Mouse (Mus musculus): ENCODE measurements around the gene 5430427O19Rik. TPM values are rescaled to one million over a fixed set of nuclear protein-coding genes. Genes with fewer than 3 reads are reported as not detected.

5430427O19Rik gene
- polyA plus RNA-seq (2017; shearing (Covaris generic)), result 1 to 10 TPM; 2.8 to 3.0 TPM

- peak; percentile 15 for ATAC-seq
Measured at GRCm38 (mm10) chrX:85869914-85870483, at the start of gene 5430427O19Rik. Gene 5430427O19Rik, plus strand, starts transcription at chrX:85870354.

- no peak for ATAC-seq
Measured at GRCm38 (mm10) chrX:85827719-85828453, 42.3 kb upstream of the 5430427O19Rik start.

GRCm38 (mm10) chrX:85829000-85829399 is 41.2 kb upstream of the 5430427O19Rik start:
- no peak for ATAC-seq

GRCm38 (mm10) chrX:85839174-85839573 is 31.0 kb upstream of the 5430427O19Rik start:
- ATAC-seq, result peak; percentile 96

GRCm38 (mm10) chrX:85855938-85856337 is 14.2 kb upstream of the 5430427O19Rik start:
- ATAC-seq, result no peak

GRCm38 (mm10) chrX:85857169-85857568 is 13.0 kb upstream of the 5430427O19Rik start:
- ATAC-seq, result no peak

GRCm38 (mm10) chrX:85868079-85868478 is 2.1 kb upstream of the 5430427O19Rik start:
- ATAC-seq, result peak; percentile 68

- ATAC-seq, result no peak
Measured at GRCm38 (mm10) chrX:85871371-85872056, 1.4 kb downstream of the 5430427O19Rik start.

GRCm38 (mm10) chrX:85874367-85874766 is 4.2 kb downstream of the 5430427O19Rik start:
- ATAC-seq, result no peak

GRCm38 (mm10) chrX:85875951-85876350 is 5.8 kb downstream of the 5430427O19Rik start:
- no peak for ATAC-seq

GRCm38 (mm10) chrX:85877747-85878146 is 7.6 kb downstream of the 5430427O19Rik start:
- no peak for ATAC-seq

GRCm38 (mm10) chrX:85878293-85878692 is 8.1 kb downstream of the 5430427O19Rik start:
- ATAC-seq, result no peak

GRCm38 (mm10) chrX:85879198-85879977 is 9.2 kb downstream of the 5430427O19Rik start:
- peak; percentile 76 for ATAC-seq

GRCm38 (mm10) chrX:85886651-85887050 is 16.5 kb downstream of the 5430427O19Rik start:
- no peak for ATAC-seq

- no peak for ATAC-seq
Measured at GRCm38 (mm10) chrX:85901195-85901594, 31.0 kb downstream of the 5430427O19Rik start.

- ATAC-seq, result peak; percentile 88
Measured at GRCm38 (mm10) chrX:85919034-85919433, 48.9 kb downstream of the 5430427O19Rik start.

- no peak for ATAC-seq
Measured at GRCm38 (mm10) chrX:85932991-85933390, 62.8 kb downstream of the 5430427O19Rik start.

Other genes starting within 250 kb of the 5430427O19Rik start
- gene Gk, start 93.5 kb upstream of the 5430427O19Rik start, polyA plus RNA-seq (2017; shearing (Covaris generic)), result 1 to 10 TPM; 2.2 to 3.3 TPM
- not detected for gene Samt3, start 173.8 kb downstream of the 5430427O19Rik start, polyA plus RNA-seq (2017; shearing (Covaris generic))

Measured in activated CD4-positive, CD25-positive, alpha-beta regulatory T cell, adult 4 months (primary cell).